Mouse (Mus musculus): ENCODE data around the gene Fbxo46. TPM values are rescaled to one million over a fixed set of nuclear protein-coding genes. Genes with fewer than 3 reads are reported as not detected.

Fbxo46 gene
- total and polyA plus RNA-seq, 2 experiments from 2014 or later = 9.9 to 20.6 TPM

- Histone ChIP-seq H3K4me2 (ENCODE audit: low read depth, low read length, poor library complexity, severe bottlenecking) (no peak overlapping the region), H3K9ac (replicated peaks; ENCODE audit: low read length, poor library complexity, severe bottlenecking) (no peak overlapping the region), H3K36me3 (ENCODE audit: insufficient read depth, low read length) (no peaks in the 10 kb centered on the region; the same call in none of the 2 replicates), H3K4me3 (ENCODE audit: low read depth, low read length) (no peak overlapping the region), H3K27me3 (ENCODE audit: insufficient read depth, low read length) (peaks cover 8% of the 10 kb centered on the region), H3K27ac (ENCODE audit: low read depth, low read length) (no peak overlapping the region), H3K4me1 (ENCODE audit: insufficient read depth, low read length) (peaks cover 14% of the 10 kb centered on the region), H3K9me3 (ENCODE audit: low read length) (no peaks in the 10 kb centered on the region)
- TF ChIP-seq CTCF (IDR thresholded peaks at IDR 0.05) = no peak
- DNase-seq (ENCODE audit: low spot score) = no peak
- WGBS = 66% methylated on average over 2 of the region's 2 CpGs
- ATAC-seq (ENCODE audit: low FRiP score) = no peak
These were observed 22.4 kb upstream of the Fbxo46 start for GRCm38 (mm10) chr7:19097217-19097616.

GRCm38 (mm10) chr7:19097863-19098262, 21.8 kb upstream of the Fbxo46 start:
- H3K4me3 ChIP-seq (ENCODE audit: low read depth, low read length) = no peak overlapping the region

GRCm38 (mm10) chr7:19098811-19099210, 20.8 kb upstream of the Fbxo46 start:
- H3K27ac ChIP-seq (ENCODE audit: low read depth, low read length) = no peak overlapping the region
- peaks cover 14% of the 10 kb centered on the region for H3K4me1 ChIP-seq (ENCODE audit: insufficient read depth, low read length)
- H3K9me3 ChIP-seq (ENCODE audit: low read length) = no peaks in the 10 kb centered on the region
- H3K4me2 ChIP-seq (ENCODE audit: low read depth, low read length, poor library complexity, severe bottlenecking) = no peak overlapping the region
- WGBS = 62% methylated on average over 7 of the region's 7 CpGs
- no peak for TF ChIP-seq CTCF (IDR thresholded peaks at IDR 0.05)
- no peak for DNase-seq (ENCODE audit: low spot score)
- no peak overlapping the region for H3K4me3 ChIP-seq (ENCODE audit: low read depth, low read length)
- H3K36me3 ChIP-seq (ENCODE audit: insufficient read depth, low read length) = peaks cover 9% of the 10 kb centered on the region
- no peak overlapping the region for H3K9ac ChIP-seq (replicated peaks; ENCODE audit: low read length, poor library complexity, severe bottlenecking)
- no peak for ATAC-seq (ENCODE audit: low FRiP score)
- H3K27me3 ChIP-seq (ENCODE audit: insufficient read depth, low read length) = peaks cover 8% of the 10 kb centered on the region

More at GRCm38 (mm10) chr7:19097863-19098262, 21.8 kb upstream of the Fbxo46 start:
- Histone ChIP-seq H3K4me2 (ENCODE audit: low read depth, low read length, poor library complexity, severe bottlenecking) (no peak overlapping the region), H3K36me3 (ENCODE audit: insufficient read depth, low read length) (peaks cover 2% of the 10 kb centered on the region), H3K27me3 (ENCODE audit: insufficient read depth, low read length) (peaks cover 8% of the 10 kb centered on the region), H3K9ac (replicated peaks; ENCODE audit: low read length, poor library complexity, severe bottlenecking) (no peak overlapping the region), H3K27ac (ENCODE audit: low read depth, low read length) (no peak overlapping the region), H3K9me3 (ENCODE audit: low read length) (no peaks in the 10 kb centered on the region), H3K4me1 (ENCODE audit: insufficient read depth, low read length) (peaks cover 14% of the 10 kb centered on the region)
- ATAC-seq (ENCODE audit: low FRiP score) (no peak), DNase-seq (ENCODE audit: low spot score) (no peak)
- TF ChIP-seq CTCF (IDR thresholded peaks at IDR 0.05) = no peak

DNA sequence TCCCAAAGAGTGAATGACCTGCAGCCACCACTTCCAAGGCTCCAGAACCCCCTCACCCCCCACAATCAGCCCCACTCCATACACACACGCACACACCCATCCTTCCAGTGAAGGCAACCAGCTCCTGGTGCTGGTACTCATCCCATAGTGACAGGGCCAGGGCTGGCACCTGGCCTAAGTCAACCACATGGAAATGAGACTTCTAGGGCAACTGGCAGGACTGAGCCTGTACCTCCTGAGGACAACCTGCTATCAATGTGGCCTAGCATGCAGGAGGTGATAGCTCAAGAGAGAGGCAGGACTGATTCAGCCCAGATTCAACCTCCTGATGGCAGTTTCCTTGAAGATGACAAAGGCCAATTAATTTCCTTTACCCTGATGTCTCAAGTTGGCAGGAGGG, 19.4 kb upstream of the Fbxo46 start:
- H3K36me3 ChIP-seq (ENCODE audit: insufficient read depth, low read length) = peaks cover 20% of the 10 kb centered on the region
- H3K4me2 ChIP-seq (ENCODE audit: low read depth, low read length, poor library complexity, severe bottlenecking) = no peak overlapping the region
- DNase-seq (ENCODE audit: low spot score) (no peak), ATAC-seq (ENCODE audit: low FRiP score) (no peak)
- 83% methylated on average over 1 of the region's 1 CpGs for WGBS
- no peak for TF ChIP-seq CTCF (IDR thresholded peaks at IDR 0.05)
- no peaks in the 10 kb centered on the region for H3K27me3 ChIP-seq (ENCODE audit: insufficient read depth, low read length)
- H3K9ac ChIP-seq (replicated peaks; ENCODE audit: low read length, poor library complexity, severe bottlenecking) = no peak overlapping the region
- no peak overlapping the region for H3K4me3 ChIP-seq (ENCODE audit: low read depth, low read length)
- H3K4me1 ChIP-seq (ENCODE audit: insufficient read depth, low read length) = peaks cover 9% of the 10 kb centered on the region; the same call in 1 of the 2 replicates
- H3K9me3 ChIP-seq (ENCODE audit: low read length) = no peaks in the 10 kb centered on the region
- no peak overlapping the region for H3K27ac ChIP-seq (ENCODE audit: low read depth, low read length)

GRCm38 (mm10) chr7:19103741-19104140, 15.9 kb upstream of the Fbxo46 start:
- Histone ChIP-seq H3K27ac (ENCODE audit: low read depth, low read length) (no peak overlapping the region), H3K9me3 (ENCODE audit: low read length) (no peaks in the 10 kb centered on the region), H3K4me1 (ENCODE audit: insufficient read depth, low read length) (no peaks in the 10 kb centered on the region), H3K9ac (replicated peaks; ENCODE audit: low read length, poor library complexity, severe bottlenecking) (no peak overlapping the region), H3K27me3 (ENCODE audit: insufficient read depth, low read length) (no peaks in the 10 kb centered on the region), H3K4me3 (ENCODE audit: low read depth, low read length) (no peak overlapping the region), H3K36me3 (ENCODE audit: insufficient read depth, low read length) (peaks cover 30% of the 10 kb centered on the region), H3K4me2 (ENCODE audit: low read depth, low read length, poor library complexity, severe bottlenecking) (no peak overlapping the region)
- TF ChIP-seq CTCF (IDR thresholded peaks at IDR 0.05) = no peak
- ATAC-seq (ENCODE audit: low FRiP score) = no peak
- no peak for DNase-seq (ENCODE audit: low spot score)

- Histone ChIP-seq H3K4me1 (ENCODE audit: insufficient read depth, low read length) (no peaks in the 10 kb centered on the region), H3K4me3 (ENCODE audit: low read depth, low read length) (no peak overlapping the region), H3K9me3 (ENCODE audit: low read length) (no peaks in the 10 kb centered on the region), H3K9ac (replicated peaks; ENCODE audit: low read length, poor library complexity, severe bottlenecking) (no peak overlapping the region), H3K27ac (ENCODE audit: low read depth, low read length) (no peak overlapping the region), H3K36me3 (ENCODE audit: insufficient read depth, low read length) (peaks cover 30% of the 10 kb centered on the region), H3K27me3 (ENCODE audit: insufficient read depth, low read length) (no peaks in the 10 kb centered on the region), H3K4me2 (ENCODE audit: low read depth, low read length, poor library complexity, severe bottlenecking) (no peak overlapping the region)
- no peak for ATAC-seq (ENCODE audit: low FRiP score)
- TF ChIP-seq CTCF (IDR thresholded peaks at IDR 0.05) = no peak
- no peak for DNase-seq (ENCODE audit: low spot score)
- WGBS = 91% methylated on average over 2 of the region's 2 CpGs
These were observed 15.2 kb upstream of the Fbxo46 start for GRCm38 (mm10) chr7:19104486-19104885.
